Mouse (Mus musculus) lung, adult 2 months (tissue): ENCODE results near the gene Tap2. TPM values are rescaled to one million over a fixed set of nuclear protein-coding genes. Genes with fewer than 3 reads are reported as not detected.

ENCODE experiments used
- DNase-seq: peaks from one replicate; pipeline ENCODE4 v3.0.0; 2022
- H3K4me1 ChIP-seq: fragments of 200-500 bp; 2 replicates; pipeline ENCODE4 v1.6.1; 2011; ENCODE audit warnings: low read length; ENCODE audit not compliant: control insufficient read depth, insufficient read depth
- H3K4me3 ChIP-seq: fragments of 200-500 bp; replicated peaks from 2 replicates; pipeline ENCODE3; 2011; ENCODE audit warnings: low read depth, mild to moderate bottlenecking, control low read depth, low read length; ENCODE audit errors: extremely low read depth
- CTCF ChIP-seq: fragments of 200-500 bp; IDR thresholded peaks from 2 replicates; pipeline ENCODE4 v1.5.1; 2011; ENCODE audit warnings: mild to moderate bottlenecking, low read length, control low read depth; ENCODE audit not compliant: insufficient read depth
- POLR2A ChIP-seq: fragments of 200-500 bp; IDR thresholded peaks from 2 replicates; pipeline ENCODE4 v1.6.1; 2011; ENCODE audit warnings: low read depth, mild to moderate bottlenecking, control low read depth, low read length, borderline replicate concordance; ENCODE audit errors: extremely low read depth
- WGBS: fragments of 180-500 bp; shearing (Covaris S2); methylation state at CpG from one replicate; pipeline ENCODE4 v1.1.7; 2018; 5-methylcytosine and 5-hydroxymethylcytosine counted together
- polyA plus RNA-seq: library from polyadenylated mRNA; depleted of rRNA; stranded (reverse); fragments of >200 nt; gene quantifications from 2 replicates; pipeline ENCODE4 v1.2.3, GENCODE M21; 2012

Tap2 gene
- polyA plus RNA-seq, 1 experiment, result 68.8 TPM

DNA sequence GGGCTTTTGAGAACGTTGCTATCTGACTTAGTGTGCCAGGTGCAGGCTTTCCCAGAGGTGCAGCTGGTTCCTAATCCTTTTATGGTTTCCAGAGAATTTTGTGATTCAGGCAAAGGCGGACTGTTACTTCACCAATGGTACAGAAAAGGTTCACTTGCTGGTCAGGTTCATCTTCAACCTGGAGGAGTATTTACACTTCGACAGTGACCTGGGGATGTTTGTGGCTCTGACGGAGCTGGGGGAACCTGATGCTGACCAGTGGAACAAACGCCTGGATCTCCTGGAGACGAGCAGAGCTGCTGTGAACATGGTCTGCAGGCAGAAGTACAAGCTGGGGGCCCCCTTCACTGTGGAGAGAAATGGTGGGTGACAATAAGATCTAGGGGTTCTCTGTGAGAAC is 37.6 kb downstream of the Tap2 start:
- Histone ChIP-seq H3K4me3 (no peak overlapping the region), H3K4me1 (peaks cover 6% of the 10 kb centered on the region; the same call in 1 of the 2 replicates)
- DNase-seq, result no peak
- WGBS, result 79% methylated on average over 6 of the region's 6 CpGs
- TF ChIP-seq CTCF (no peak), POLR2A (no peak)

GRCm38 (mm10) chr17:34244656-34245055 is 41.3 kb downstream of the Tap2 start:
- WGBS, result 78% methylated on average over 4 of the region's 4 CpGs
- H3K4me1 ChIP-seq, result peaks cover under 1% of the 10 kb centered on the region; the same call in 1 of the 2 replicates
- no peak overlapping the region for H3K4me3 ChIP-seq
- no peak for TF ChIP-seq POLR2A
- no peak for TF ChIP-seq CTCF
- no peak for DNase-seq

GRCm38 (mm10) chr17:34247047-34247446 is 43.7 kb downstream of the Tap2 start:
- TF ChIP-seq POLR2A, result no peak
- TF ChIP-seq CTCF, result no peak
- WGBS, result 87% methylated on average over 3 of the region's 3 CpGs
- no peak overlapping the region for H3K4me3 ChIP-seq
- no peak for DNase-seq
- no peaks in the 10 kb centered on the region for H3K4me1 ChIP-seq

GRCm38 (mm10) chr17:34248764-34249163 is 45.4 kb downstream of the Tap2 start:
- no peak for DNase-seq
- 18% methylated on average over 2 of the region's 2 CpGs for WGBS
- no peak overlapping the region for H3K4me3 ChIP-seq
- H3K4me1 ChIP-seq, result no peaks in the 10 kb centered on the region
- TF ChIP-seq POLR2A (no peak), CTCF (no peak)

DNA sequence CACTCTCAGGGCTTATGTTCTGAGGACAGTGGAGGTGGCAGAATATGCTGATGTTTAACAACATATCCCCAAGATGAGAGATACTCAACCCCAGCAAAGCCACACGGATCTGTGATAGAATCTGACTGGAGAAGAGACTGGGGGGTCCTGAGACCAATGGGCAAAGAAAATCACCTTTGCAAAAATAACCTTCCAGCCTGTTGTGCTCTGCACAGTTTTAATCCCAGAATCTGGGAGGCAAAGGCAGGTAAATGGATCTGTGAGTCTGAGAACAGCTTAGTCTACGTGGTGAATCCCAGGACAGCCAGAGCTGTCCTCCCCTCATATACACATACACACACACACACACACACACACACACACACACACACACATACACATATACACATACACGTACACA is 46.0 kb downstream of the Tap2 start:
- no peaks in the 10 kb centered on the region for H3K4me1 ChIP-seq
- H3K4me3 ChIP-seq, result no peak overlapping the region
- 53% methylated on average over 3 of the region's 3 CpGs for WGBS
- no peak for DNase-seq
- TF ChIP-seq POLR2A (no peak), CTCF (no peak)

DNA sequence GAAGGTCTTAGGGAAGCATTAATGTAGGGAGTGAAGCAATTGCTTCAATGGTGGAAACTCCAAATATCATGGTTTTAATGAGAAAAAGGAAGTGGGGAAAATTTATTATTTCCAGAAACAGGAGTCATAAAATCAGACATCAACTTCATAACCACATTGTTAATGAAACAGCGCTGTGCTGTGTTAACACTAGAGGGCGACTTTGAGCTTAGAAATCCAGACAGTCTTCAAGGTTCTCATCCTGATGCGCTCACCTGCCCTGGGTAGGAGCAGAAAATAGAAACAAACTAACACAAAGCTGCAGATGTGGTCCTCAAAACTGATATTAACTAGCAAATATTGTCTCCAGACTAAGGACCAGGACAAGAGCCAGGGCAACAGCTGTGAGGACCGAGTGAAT is 46.6 kb downstream of the Tap2 start:
- DNase-seq, result no peak
- 17% methylated on average over 4 of the region's 4 CpGs for WGBS
- TF ChIP-seq POLR2A (no peak), CTCF (peak; percentile 41)
- Histone ChIP-seq H3K4me3 (no peak overlapping the region), H3K4me1 (no peaks in the 10 kb centered on the region)

DNA sequence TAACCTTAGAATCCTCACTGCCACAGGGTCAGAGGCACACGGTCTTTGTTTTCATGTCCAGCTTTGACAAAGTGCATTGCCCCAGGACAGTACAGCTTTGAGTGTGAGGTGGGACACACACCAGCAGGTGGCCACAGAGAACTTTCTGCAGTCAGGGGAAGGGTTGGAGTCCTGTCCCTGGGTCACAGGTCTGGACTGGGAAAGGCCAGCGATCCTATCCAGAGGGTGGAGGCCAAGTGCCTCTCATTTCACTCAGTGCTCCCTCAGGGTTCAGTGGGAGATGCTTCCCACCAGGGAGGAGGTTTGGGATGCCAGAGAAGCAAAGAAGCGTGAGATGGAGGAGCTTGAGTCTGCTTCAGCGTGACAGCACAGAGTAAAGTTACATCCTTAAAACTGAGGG is 48.3 kb downstream of the Tap2 start:
- peak; percentile 4 for DNase-seq
- H3K4me1 ChIP-seq, result no peaks in the 10 kb centered on the region
- TF ChIP-seq CTCF (peak; percentile 30; the same call in 1 of the 2 replicates), POLR2A (no peak)
- WGBS, result 65% methylated on average over 4 of the region's 4 CpGs
- no peak overlapping the region for H3K4me3 ChIP-seq

DNA sequence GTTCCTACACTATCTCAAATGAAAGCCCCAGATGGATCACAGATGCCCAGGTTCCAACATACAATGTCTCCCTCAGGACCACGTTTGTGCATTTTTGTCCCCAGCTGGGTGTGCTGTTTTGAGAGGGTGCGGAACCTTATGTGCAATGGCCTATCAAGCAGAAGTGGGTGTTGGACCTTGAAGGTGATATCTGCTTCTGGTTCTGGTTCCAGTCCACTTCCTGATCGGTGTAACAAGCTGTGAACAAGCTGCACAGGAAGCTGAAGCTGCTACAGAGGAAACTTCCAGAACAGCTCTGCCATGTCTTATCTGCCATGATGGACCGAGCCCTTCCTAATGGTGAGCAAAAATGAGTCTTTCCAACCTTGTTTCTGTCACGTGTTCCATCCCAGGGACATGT is 53.2 kb downstream of the Tap2 start:
- Histone ChIP-seq H3K4me3 (no peak overlapping the region), H3K4me1 (no peaks in the 10 kb centered on the region)
- TF ChIP-seq POLR2A, result no peak
- TF ChIP-seq CTCF, result no peak
- DNase-seq, result no peak
- WGBS, result 74% methylated on average over 5 of the region's 5 CpGs

DNA sequence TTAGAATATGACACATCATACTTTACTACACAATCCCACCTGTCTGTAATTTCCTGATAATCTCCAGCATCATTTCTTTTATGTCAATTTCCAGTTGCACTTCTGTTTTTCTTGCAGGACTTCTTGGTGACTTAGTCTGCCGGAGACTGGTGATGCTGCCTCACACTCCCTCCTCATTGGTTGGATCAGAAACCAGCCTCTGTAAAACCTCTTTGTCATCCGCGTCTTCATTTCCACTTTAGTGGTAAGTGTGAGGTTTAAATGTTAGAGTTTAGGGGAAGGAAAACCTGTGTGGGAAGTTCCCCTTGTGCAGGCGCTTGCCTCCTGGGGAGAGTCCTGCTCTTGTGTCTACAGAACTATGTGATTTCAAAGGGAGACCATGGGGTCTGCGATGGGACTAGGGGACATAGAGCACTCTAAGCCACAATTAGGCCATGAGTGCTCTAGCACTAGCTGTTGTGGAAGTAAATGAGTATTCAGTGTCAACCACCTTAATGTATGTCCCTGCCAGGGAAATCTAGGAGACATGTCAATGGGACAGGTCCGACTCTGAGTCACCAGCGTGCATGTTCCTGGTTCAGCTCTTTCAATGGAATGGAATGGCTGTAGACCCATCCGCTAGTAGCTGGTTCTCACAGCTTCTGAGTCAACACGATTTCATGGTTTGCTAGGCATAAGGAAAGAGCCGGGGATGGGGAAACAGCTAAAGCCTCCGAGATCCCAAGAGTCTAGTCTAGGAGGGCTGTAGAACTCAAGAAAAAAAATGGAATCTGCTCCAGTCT is 54.5 kb downstream of the Tap2 start, which contains the start of gene H2-Ab1:
TSS of gene H2-Ab1 (plus strand) at position 96 of the 782 bp plus-strand sequence.
- peak; percentile 83 for DNase-seq
- H3K4me3 ChIP-seq, result no peak within 1 kb of the TSS
- no peak for TF ChIP-seq CTCF
- TF ChIP-seq POLR2A, result no peak
- WGBS, result 60% methylated on average over 11 of the region's 11 CpGs
- H3K4me1 ChIP-seq, result 0 out of 2 replicates have a peak, but pooled peaks cover 4% of the 10 kb centered on the region

- Histone ChIP-seq H3K4me3 (no peak overlapping the region), H3K4me1 (peaks cover 4% of the 10 kb centered on the region; the same call in 1 of the 2 replicates)
- DNase-seq, result no peak
- WGBS, result 45% methylated on average over 5 of the region's 5 CpGs
- TF ChIP-seq POLR2A (no peak), CTCF (no peak)
Measured at GRCm38 (mm10) chr17:34260551-34260950, 57.2 kb downstream of the Tap2 start.
